Mouse (Mus musculus) thymus, adult 2 months (tissue): ENCODE data around the gene Cbfa2t2.

Experiments used
- CTCF ChIP-seq: fragments of 200-500 bp; IDR thresholded peaks from 2 replicates; pipeline ENCODE4 v1.5.1; 2012; ENCODE audit warnings: mild to moderate bottlenecking, control low read depth, low read length, moderate library complexity, borderline replicate concordance; ENCODE audit not compliant: control insufficient read depth, poor library complexity, insufficient read depth; ENCODE audit errors: extremely low read depth
- POLR2A ChIP-seq: fragments of 200-500 bp; IDR thresholded peaks from 2 replicates; pipeline ENCODE4 v1.6.1; 2012; ENCODE audit warnings: mild to moderate bottlenecking, low read length, control low read depth, moderate library complexity; ENCODE audit not compliant: control insufficient read depth, poor library complexity, insufficient read depth; ENCODE audit errors: extremely low read depth

DNA sequence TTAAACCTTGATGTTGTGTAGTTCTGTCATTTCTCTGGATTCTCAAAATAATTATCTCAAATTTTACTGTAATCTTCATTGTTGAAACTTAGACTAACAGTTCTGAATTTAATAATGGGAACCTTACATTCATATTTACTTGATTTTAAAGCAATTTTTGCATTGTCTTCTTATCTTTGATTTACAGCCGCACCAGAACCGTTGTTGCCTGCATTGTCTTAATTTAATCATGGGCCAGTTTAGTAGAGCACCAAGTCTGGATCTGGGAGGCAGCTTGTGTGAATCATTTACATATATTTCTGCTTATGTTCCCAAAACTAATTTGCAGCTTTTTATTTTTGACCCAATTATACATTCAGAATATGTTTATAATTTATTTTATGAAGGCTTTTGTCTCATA lies 23.0 kb downstream of the Cbfa2t2 start:
- no peak for TF ChIP-seq CTCF
- no peak for TF ChIP-seq POLR2A
